Mouse (Mus musculus) heart, postnatal 36 days (tissue): ENCODE measurements around the gene Eps8l1. TPM values are rescaled to one million over a fixed set of nuclear protein-coding genes. Genes with fewer than 3 reads are reported as not detected.

Experiments
- DNase-seq, 2 experiments: peaks; one replicate each; pipeline ENCODE4 v3.0.0; 2021 to 2022
- intact Hi-C: fragments of 180-260 bp; cut with DNase I; formaldehyde crosslinking; loops from one replicate; pipeline ENCODE4 v1.15.1; 2025
- total RNA-seq, 2 experiments: library from RNA; stranded (reverse); gene quantifications; 2 replicates each; pipeline ENCODE4 v1.2.3; 2021

Eps8l1 gene
- total RNA-seq, 2 experiments from 2014 or later = 1.5 to 3.5 TPM

DNA sequence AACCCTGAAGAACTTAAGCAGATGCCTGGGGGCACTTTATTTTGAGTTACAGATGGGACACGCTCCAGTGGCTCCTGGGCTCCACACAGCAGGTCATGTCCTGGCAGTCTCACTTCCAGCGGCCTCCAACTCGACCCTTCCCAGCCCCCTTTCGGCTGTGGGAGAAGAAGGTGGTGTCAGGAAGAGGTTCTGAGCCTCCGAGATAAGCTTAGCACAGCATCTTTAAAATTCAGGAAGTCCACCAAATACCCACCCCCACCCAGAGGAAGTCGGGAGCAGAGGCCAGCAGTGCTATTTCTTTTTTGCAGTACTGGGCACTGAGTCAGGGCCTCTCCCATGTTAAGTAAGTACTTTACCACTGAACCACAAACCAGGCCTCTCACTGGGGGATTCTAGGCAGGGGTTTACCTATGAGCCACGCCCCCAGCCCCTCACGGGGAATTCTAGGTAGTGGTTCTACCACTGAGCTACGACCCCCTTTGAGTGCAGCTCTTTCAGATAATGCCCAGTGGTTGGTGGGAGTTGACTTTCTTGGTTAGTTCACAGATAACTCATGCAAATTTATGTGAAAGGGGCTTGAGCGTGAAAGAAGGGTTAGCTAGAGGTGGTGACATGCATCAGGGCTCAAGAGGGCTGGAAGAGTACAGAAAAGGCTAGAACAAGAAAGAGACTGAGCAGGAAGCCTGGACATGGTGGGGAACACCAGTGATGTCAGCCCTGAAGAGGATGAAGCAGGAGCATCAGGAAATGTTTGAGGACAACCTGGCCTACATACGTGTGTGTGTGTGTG, 44.4 kb downstream of the Eps8l1 start:
- DNase-seq = no peak
- intact Hi-C loops = no loop called here

- intact Hi-C loops = no loop called here
- no peak for DNase-seq
Measured at GRCm38 (mm10) chr7:4507220-4507619, 46.7 kb downstream of the Eps8l1 start.

DNA sequence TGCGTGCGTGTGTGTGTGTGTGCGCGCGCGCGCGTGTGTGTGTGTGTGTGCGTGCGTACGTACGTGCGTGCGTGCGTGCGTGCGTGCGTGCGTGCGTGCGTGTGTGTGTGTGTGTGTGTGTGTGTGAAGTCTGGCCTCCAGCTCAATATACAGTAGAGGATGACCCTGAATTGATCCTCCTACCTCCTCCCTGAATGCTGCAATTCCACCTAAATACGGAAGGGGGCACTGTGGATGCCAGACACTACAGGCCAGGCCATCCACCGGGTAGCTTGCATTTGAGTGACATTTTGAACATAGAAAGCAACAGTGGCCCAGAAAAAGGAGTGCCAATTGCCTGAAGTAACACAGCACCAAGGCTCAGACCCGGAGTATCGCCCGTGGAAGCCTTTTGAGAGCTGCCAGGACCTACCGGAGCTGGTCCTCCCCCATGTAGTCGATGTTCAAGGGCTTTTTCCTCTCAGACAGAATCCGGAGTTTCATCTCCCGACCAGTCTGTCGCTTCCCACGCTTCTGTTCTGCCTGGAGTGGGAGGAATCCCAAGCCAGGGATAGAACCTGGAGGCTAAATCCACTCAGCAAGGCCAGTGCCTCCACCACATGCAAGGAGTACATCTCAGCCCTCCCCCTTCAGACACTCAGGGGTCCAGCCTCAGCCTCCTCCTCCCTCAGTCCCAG, 47.7 kb downstream of the Eps8l1 start:
- no peak for DNase-seq
- intact Hi-C loops = no loop called here

- intact Hi-C loops = no loop called here
- no peak for DNase-seq
Measured at GRCm38 (mm10) chr7:4508739-4509116, 48.3 kb downstream of the Eps8l1 start.

DNA sequence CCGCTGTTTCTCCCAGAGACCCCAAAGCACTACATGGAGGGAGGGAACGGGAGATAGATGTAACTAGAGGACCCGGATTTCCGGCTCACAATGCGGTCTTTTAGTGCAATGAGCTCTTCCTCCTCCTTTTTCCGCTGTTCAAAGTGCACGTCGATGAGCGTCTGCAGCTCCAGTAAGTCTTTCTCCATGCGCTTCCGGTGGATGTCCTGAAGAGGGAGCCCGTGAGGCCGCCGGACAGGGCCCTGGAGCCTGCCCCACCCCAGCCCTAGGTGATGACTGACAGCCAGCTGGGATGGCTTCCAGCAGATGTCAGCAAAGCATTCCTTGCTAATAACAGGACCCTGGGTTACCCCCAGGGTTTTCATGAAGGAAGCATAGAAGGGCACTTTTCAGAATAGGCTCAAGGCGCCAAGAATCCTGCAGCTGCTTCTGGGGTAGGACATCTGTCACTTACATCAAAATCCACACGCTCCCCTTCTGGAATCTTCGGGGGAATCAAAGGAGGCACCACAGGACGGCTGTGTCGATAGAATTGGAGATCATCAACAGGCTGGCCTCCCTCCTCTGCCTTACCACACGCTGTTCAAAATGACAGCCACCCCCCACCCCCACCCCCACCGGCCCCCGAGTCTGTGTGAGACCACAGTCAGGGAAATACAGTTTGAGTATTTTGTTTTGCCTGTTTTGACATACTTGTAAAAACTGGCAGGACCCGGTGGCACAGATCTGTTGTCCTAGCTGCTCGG, 49.6 kb downstream of the Eps8l1 start:
- peak; percentile 81 to 83 for DNase-seq
- intact Hi-C loops = loop anchor here (5.0 kb wide), 2 partner anchors 33 to 378 kb away; no protein-coding TSS in a partner anchor

DNA sequence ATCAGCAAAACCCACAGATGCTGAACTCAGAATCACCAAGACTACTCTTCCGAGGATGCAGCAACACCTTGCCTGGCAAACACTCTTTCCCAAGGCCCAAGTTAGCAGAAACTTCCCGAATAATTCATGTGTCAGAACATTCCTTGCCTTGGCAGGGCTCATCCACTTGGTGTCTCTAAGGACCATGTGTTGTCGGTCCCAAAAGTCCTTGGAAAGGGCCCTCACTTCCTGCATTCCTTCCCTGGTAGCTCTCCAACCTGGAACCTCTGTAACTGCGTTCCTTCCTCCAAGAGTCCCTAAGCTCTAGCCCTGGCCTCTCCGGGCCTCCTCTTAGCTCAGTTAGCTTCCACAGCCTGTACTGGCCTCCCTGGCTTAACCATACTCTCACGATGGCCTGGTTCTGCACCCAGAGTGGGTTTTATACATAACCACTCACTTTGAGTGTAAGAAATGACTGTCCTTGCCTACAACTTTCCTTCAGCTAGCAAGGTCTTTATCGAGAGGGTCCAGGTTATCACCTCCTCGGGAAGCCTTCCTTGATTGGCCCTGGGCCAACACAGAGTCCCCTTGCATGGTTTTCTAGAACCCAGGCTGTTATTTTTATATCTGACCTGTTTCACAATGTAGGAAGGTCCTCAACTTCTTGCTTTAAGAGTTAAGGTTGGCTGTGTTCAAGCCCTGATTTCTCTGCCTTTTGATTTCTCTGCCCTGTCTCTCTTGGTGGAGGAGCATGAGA, 51.2 kb downstream of the Eps8l1 start:
- no peak for DNase-seq
- intact Hi-C loops = loop anchor here (5.0 kb wide), 2 partner anchors 34 to 379 kb away; no protein-coding TSS in a partner anchor

DNA sequence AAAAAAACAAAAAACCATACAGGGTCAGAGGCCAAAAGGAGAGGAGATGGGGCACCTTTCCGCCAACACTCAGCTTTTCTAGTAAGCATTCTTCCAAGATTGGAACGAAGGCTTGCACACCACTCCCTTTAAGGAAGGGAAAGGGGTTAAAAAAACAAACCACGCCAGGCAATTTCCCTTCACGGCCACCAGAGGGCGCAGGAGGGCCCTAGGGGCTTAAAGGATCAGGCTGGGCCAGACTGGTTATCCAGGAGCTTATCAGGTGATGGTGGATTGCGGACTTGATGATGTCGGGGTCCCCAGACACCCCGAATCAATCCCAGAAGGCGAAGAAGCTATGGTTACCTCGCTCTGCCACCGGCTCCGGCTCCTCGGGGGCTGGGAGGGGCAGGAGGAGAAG, 52.8 kb downstream of the Eps8l1 start:
- DNase-seq = peak in 1 of 2 experiments; percentile 67
- intact Hi-C loops = loop anchor here (5.0 kb wide), 2 partner anchors 36 to 381 kb away; no protein-coding TSS in a partner anchor

- intact Hi-C loops = loop anchor here (5.0 kb wide), 2 partner anchors 37 to 382 kb away; no protein-coding TSS in a partner anchor
- no peak for DNase-seq
Measured at GRCm38 (mm10) chr7:4513829-4514712, 53.6 kb downstream of the Eps8l1 start.

DNA sequence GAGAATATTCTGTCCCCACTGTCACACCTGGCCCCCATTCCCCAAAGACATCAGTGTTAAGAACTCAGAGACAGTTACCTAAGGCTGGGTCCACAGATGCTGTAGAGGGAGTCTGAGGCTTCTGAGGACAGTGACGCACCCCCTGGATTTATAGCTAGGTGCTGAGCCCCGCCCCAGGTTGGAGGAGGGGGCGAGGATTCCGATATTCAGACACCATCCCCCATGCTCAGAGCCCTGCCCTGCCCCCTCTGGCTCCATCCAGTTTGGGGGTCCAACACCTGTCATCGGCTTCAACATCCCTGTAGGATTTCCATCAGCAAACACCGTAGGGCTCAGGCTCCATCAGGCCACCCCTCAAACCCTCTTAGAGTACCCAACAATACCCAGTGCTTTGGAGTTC, 55.4 kb downstream of the Eps8l1 start:
- intact Hi-C loops = no loop called here
- DNase-seq = no peak

DNA sequence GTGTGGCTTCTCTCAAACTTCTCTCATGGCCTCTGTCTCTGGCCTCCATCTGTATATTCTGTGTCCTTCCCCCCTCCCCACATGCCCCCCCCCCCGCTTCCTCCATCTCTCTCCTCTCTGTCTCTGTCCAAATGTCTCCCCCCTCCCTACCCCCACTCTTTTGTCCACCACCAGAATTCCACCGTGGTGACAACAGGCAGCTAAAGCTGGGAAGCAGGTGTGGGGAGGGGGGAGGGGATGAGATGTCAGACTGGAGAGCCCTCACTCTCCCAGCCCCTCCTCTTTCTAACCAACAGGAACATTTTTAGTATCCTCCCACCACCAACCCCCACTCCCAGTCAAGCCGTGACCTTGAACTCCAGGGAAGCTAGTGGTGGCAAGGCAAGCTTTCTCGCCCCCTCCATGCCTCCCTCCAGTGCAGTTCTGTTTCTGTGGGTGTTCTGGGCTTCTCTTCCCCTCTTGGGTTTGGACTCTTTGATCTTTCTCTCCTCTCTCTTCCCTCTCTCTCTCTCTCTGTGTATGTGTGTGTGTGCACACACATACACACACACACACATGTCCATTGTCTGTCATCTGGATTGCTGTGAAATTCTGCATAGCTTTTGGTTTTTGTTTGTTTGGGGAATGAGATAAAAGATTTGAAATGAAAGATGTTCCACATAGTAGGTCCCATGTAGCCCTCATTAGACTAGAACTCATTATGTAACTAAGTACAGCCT, 56.0 kb downstream of the Eps8l1 start, which contains the start of gene Tnnt1:
Gene Tnnt1, minus strand, starts transcription at position 51 of the 719 bp plus-strand sequence.
- no peak for DNase-seq
- intact Hi-C loops = no loop called here

DNA sequence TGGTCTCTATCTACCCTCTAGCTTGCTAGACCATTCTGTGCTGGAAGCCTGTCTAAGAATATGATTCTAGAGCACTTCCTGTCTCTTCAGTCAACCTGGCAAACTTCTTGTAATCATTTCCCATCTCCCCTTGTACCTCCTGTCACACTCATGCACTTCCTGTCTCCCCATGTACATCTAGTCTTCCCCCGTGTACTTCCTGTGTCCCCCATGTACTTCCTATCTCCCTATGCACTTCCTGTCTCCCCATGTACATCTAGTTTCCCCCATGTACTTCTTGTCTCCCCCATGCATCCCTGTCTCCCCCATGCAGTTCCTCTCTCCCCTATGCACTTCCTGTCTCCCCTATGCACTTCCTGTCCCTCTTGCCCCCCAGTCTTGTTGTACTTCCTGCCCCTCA, 58.0 kb downstream of the Eps8l1 start:
- no peak for DNase-seq
- intact Hi-C loops = no loop called here

DNA sequence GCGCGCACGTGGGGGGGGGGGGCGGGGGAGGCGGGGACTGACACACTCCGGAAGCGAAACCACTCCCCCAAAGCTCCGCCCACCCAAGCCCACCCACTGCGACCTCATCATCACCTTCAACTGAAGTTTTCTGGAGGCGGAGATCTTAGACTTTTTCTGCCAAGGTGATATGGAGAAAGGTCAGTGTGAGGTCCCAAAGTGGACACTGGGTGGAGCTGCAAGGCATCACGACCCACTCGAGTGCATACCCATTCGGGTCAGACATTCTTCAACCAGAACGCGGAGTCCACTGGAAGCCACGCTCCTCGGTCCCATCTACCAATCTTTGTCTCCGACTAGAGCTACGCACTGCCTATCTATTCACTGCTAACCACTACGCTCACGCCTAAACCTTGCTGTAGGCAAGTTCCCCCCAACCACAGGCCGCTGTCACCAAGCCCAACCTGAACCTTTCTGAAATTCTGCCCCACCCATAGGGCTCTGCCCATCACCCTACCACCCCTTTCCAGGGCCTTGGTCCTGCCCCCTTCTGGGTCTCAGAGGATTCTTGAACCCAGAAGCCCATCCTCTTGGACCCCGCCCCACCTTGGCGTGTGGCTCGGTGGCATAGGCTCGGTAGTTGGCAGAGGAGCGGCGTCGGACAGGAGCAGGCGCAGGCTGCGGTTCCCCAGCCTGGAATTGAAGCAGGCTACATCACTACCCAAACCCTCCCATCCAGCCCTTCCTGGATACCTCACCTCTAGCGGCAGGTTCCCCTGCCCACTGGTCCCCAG, 60.9 kb downstream of the Eps8l1 start:
- intact Hi-C loops = no loop called here
- peak in 1 of 2 experiments; percentile 41 for DNase-seq

DNA sequence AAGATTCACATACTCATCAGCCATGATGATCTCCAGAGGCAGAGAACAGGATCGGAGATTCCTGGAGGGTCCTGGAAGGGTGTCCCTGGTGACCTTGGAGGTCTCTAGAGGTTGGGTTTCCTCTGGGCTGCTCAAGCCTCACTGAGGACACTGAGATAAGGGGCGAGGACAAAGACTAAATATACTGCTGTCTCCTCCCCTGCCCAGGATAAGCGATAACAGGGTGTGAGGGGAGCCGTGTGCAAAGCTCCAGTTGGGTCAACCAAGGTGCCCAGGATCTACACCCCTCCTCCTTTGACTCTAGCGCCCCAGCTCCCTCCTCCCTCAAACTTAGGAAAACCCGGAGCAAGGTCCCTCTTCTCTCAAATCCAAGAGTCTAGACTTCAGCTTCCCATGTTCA, 61.8 kb downstream of the Eps8l1 start:
- DNase-seq = no peak
- intact Hi-C loops = no loop called here

DNA sequence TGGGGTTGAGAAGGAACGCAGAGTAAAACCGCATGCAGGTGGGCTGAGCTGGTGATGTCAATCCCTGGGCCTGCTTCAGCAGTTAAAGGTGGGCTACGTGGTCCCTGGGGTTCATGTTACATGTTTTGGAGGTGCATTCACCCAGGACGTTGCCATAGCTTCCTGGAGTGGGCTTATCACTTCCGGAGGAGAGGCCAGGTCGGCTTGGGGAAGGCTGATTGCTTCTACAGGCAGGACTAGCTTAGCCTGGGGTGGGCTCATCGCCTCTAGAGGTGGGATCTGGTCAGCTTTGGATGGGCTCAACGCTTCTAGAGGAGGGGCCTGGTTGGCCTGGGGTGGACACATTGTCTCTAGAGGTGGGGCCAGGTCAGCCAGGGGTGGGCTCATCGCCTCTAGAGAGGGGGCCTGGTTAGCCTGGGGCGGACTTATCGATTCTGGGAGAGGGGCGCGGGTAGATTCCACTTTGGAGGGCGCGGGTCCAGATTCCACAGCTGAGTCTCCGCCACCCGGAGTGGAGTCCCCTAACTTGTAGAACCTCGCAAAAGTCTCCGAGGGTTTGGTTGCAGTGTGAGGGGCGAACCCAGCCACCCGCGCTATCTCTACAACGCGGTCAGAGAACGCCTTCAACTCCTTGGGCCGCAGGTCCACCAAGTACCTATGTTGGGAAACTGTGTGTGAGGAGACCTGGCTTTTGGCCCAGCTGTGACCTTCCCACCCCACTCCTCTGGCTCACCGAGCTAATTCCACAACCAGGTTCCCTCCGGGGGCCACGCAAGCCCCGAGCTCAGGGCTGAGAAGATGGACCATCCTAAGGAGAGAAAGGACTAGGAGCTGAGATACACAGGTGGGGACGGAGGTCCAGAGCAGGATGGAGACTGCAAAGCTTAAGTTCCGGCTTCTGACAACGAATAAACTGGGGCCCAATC, 63.0 kb downstream of the Eps8l1 start:
- no peak for DNase-seq
- intact Hi-C loops = loop anchor here (1.0 to 2.0 kb wide), 2 partner anchors 45 to 92 kb away; no protein-coding TSS in a partner anchor

DNA sequence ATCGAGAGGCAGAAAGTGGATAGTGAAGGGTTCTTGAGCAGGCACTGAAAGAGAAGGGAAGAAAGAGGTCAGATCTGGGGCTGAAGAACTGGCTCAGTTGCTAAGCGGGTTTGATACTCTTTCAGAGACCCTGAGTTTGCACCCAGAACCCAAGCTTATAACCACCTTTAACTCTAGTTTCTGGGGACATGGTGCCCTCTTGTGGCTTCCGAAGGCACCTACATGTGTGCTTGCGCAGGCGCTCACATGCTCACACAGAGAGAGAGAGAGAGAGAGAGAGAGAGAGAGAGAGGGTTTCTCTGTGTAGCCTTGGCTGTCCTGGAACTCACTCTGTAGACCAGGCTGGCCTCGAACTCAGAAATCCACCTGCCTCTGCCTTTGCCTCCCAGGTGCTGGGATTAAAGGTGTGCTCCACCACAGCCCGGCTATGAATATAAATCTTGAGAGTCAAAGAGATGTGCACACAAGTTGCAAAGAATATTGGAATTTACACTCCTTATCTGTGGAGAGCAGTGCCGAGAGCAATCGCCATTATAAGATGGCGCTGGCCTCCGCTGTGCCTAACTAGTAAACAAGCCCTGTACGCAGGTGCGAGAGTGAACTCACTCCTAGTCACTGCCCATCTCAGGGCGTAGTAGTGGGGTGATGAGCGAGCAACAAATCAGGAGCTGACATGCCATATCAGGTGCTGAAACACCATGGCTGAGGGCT, 63.9 kb downstream of the Eps8l1 start, which contains the start of gene Tnni3:
Gene Tnni3, minus strand, starts transcription at position 18 of the 711 bp plus-strand sequence.
- intact Hi-C loops = loop anchor here (1.0 to 2.0 kb wide), 2 partner anchors 46 to 93 kb away; no protein-coding TSS in a partner anchor
- peak; percentile 60 to 68 for DNase-seq
